Mouse (Mus musculus): ENCODE results near the gene Slc12a6.

The Slc12a6 gene

DNA sequence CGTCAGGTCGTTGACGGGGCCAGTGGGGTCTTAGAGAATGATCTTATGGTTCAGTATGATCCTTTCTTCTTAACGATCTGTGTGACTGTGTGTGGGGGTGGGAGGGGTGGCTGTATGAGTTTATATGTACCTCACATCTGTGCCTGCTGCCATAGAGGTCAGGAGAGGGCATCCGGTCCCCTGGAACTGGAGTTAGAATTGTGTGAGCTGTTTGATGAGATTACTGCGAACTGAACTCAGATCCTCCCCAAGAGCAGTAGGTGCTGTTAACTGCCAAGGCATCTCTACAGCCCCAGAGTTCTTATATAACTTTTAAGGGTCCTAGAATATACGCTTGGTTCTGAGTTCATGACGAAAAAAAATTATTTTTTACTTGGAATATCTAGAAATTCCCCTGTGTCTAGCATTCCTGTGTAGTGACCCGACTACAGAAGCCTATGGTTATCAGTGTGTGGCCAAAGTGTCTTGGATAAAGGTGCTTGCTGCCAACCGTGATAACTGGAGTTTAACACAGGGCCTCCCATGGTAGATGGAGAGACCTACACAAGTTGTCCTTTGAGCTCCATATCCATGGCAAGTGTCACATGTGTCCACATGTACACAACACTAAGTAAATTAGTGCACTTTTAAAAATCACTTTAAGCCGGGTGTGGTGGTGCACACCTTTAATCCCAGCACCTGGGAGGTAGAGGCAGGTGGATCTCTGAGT lies 62.6 kb downstream of the Slc12a6 start:
- DNase-seq (ENCODE audit: low spot score in 2 of 2), result no peak

DNA sequence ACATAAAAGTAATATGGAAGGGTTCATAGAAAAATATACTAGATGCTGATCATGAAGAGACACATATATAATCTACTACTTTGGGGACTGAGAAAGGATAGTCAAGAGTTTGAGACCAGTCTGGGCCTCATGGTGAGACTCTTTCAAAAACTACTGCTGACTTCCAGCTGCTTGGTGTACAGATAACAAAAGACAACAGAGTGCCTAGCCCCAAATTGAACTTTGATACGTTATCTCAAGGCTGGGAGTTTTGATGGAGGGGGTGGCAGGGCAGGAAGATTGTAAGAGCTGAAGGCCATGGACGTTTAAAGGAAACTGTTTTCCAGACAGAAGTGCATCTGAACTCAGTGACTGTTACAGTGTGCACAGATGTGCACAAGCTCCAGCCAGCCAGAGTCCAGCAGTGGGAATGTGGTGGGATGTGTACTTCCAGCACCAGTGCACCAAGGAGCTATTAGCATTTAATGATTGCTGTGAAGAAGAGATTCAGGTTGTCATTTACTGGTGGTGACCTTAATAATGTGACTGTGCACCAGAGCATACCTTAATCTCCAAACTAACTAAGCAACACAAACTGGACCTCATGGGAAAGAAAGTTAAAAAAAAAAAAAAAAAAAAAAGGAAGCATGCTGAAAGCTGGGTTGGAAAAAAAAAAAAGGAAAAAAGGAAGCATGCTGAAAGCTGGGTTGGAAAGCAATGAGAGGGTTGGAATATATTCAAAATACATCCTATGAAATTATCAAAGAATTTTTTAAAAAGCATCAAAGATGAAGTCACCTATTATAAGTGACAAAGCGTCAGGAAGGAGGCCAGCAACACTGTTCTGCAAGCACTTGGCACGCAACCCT lies 66.7 kb downstream of the Slc12a6 start:
- no peak for DNase-seq (ENCODE audit: low spot score in 2 of 2)

DNA sequence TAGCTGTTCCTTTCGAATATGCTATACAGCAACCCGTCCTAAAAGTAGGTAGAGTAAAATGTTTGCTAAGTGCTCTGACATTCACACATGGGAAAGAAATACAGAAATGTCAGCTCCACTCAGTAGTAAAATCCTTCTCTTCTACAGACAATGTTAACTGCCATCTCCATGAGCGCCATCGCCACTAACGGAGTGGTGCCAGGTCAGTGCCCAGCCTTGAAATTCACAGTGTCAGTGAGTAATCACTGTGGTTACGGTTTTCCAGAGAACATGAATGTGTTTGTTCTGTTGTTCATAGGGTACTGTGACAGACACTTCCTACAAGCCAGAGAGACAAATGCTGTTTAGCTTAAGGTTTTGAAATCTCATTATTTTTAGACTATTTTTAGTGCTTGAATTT lies 71.6 kb downstream of the Slc12a6 start:
- no peak for DNase-seq (ENCODE audit: low spot score in 2 of 2)

DNA sequence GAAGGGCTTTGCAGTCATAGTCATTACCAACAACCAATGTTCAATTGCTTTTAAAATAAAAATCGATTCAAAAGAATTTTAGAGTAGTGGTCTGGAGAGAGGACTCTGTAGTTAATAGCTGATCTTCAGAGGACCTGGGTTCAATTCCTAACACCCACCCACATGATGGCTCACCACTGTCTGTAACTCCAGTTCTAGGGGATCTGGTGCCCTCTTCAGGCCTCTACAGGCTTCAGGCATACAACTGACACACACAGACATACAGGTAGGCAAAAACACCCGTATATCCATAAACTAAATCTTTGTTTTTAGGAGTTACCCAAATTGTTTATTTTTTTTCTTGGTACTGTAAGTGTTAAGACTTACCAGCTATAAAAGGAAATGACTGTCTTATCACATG lies 74.1 kb downstream of the Slc12a6 start:
- DNase-seq (ENCODE audit: low spot score in 2 of 2), result no peak

DNA sequence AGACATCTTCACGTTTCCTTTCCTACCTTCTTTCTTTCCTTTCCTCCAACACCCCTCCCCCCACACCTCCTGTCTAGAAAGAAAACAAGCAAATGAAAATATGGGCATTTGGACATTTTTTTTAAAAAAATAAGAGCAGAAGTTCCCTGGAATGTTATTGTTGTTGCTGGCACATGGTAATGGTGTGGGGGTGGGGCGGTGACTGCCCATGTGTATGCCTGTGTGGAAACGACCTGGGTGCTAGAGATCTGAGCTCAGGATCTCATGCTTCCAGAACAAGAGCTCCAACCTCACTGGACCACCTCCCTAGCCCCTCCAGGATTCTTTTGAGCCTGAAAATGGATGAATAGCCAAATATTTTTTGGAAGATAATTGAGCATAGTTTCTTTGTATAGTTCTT lies 75.5 kb downstream of the Slc12a6 start:
- DNase-seq (ENCODE audit: low spot score in 2 of 2), result no peak

GRCm38 (mm10) chr2:112348246-112348645 lies 82.6 kb downstream of the Slc12a6 start:
- DNase-seq (ENCODE audit: low spot score in 2 of 2), result no peak

DNA sequence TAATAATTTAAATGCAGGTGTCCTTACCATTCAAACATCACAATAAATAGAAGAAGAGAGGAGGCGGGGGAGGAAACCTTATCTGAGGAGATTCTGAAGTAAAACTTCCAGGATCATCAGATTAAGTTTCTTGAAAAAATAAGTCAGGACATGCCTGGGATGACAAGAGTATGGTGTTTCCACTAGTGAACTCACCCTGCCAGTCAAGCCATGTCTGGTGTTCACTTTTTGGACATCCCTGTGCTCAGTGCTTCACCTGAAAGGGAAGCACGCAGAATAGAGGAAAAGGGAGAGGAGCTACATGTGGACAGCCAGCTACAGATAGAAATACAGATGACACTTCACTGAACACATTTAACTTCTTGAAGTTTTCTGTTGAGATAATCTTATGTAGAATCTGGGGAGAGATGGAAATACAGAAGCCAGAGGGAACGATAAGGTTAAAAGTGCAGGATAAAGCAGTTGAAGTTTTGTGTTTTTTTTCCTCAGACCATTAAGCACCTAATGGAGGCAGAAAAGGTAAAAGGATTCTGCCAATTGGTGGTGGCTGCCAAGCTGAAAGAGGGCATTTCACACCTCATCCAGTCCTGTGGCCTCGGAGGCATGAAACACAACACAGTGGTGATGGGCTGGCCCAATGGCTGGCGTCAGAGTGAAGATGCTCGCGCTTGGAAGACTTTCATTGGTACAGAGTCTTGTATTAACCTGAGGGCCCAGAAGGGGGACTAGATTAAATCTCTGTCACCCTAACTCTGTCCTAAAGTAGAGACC lies 88.2 kb downstream of the Slc12a6 start:
- DNase-seq (ENCODE audit: low spot score in 2 of 2), result no peak

GRCm38 (mm10) chr2:112359611-112360010 lies 94.0 kb downstream of the Slc12a6 start:
- DNase-seq (ENCODE audit: low spot score in 2 of 2), result no peak

GRCm38 (mm10) chr2:112360012-112360780 lies 94.6 kb downstream of the Slc12a6 start:
- DNase-seq (ENCODE audit: low spot score in 2 of 2), result no peak

DNA sequence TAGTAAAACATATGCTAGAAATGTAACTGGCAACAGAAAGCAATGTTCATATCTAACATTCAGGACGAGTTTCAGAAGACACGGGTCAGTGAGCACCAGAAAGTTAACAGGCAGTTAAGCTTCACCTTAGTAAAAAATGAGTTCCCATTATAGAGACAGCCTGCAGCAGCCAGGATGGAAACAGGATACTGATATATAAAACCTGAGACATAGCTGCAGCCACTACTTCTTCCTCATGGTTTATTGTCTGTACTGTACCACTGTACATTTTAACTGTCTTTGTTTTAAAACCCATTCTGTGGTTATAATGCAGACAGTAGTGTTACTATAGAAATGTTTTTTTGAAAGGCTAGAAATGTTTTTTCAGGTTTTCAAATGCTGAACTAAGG lies 95.2 kb downstream of the Slc12a6 start:
- no peak for DNase-seq (ENCODE audit: low spot score in 2 of 2)

- DNase-seq (ENCODE audit: low spot score in 2 of 2), result no peak
Measured at GRCm38 (mm10) chr2:112367222-112367621, 101.6 kb downstream of the Slc12a6 start.

DNA sequence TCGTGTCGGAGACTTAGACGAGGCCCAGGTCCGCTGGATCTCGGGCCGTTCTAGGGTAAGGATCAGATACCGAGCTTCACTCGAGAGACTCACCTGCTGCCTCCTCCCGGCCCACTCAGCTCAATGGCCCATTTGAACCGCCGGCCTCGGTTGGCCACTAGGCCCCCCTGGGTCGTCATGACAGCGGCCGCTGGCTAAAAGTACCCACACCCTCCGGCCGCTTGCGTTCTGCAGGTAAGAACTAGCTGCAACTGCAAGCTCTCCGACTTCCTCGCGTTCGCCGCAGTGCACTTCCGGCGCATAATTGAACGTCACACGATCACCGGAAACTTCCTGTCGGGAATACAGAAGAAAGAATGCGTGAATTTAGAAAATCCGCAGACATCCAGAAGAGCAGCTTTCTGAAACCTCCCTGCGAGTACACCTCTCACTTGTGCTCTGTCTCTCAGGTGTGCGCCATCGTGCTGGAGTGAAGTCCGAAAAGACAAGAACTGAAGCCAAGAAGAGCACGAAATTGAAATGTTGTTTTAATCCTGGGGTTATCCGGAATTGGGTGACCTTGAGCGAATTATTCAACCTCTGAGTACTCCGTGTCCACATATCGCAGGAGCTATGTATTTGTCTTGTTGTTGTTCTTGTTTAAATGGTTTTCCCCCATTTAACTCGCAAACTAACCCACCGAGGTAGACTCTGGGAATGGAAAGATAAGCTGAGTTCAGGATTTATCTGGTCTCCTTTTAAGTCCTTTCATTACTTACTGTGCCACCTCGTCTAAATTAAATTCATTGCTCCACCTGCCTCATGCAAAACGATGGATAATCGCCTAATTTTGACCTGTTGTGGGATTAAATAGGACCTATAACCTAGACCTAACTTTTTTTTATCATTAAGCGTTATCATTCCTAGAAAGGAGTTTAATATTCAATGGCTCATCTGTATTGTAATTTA lies 102.4 kb downstream of the Slc12a6 start, which contains the start of gene Emc4:
Gene Emc4, minus strand, starts transcription at position 302 of the 948 bp plus-strand sequence.
- DNase-seq (ENCODE audit: low spot score in 2 of 2), result peak; percentile 82 to 88

GRCm38 (mm10) chr2:112369941-112370340 lies 104.3 kb downstream of the Slc12a6 start:
- no peak for DNase-seq (ENCODE audit: low spot score in 2 of 2)

DNA sequence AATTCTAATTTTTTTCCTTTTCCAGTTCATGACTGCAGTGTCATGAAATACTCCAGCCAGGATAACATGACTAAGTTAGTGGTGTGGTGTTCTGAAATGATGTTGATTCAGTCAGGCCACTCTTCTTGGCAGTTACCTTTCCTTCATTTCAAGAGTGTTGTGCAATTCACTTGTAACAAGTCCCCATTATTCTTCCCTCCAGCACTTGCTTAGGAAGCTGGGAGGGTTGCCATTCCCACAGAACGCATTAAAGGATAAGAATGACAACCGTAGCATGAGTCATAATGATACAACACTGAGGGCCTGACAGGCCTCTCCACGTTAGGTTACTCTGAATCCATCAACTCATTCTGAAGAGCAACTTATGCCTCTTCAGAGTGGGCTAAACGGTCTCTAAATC lies 107.5 kb downstream of the Slc12a6 start:
- DNase-seq (ENCODE audit: low spot score in 2 of 2), result no peak

DNA sequence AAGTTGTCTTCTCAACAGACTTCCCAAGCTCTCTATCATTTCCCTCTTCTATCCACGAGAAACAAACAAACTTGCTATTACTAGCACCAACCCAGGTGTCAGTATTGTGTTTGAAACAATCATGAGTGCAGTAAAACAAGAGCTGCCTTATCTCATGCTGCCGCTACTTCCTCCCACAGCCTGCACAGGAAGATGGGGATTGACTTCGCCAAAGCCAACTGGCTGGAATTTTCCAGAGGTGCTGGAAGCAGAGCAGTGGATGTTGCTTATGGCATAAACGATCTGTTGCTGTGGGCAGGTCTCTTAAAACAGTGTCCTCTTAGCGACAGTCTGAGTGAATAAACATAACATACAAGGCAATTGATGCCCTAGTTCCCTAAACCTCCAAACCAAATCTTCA lies 109.0 kb downstream of the Slc12a6 start:
- no peak for DNase-seq (ENCODE audit: low spot score in 2 of 2)

DNA sequence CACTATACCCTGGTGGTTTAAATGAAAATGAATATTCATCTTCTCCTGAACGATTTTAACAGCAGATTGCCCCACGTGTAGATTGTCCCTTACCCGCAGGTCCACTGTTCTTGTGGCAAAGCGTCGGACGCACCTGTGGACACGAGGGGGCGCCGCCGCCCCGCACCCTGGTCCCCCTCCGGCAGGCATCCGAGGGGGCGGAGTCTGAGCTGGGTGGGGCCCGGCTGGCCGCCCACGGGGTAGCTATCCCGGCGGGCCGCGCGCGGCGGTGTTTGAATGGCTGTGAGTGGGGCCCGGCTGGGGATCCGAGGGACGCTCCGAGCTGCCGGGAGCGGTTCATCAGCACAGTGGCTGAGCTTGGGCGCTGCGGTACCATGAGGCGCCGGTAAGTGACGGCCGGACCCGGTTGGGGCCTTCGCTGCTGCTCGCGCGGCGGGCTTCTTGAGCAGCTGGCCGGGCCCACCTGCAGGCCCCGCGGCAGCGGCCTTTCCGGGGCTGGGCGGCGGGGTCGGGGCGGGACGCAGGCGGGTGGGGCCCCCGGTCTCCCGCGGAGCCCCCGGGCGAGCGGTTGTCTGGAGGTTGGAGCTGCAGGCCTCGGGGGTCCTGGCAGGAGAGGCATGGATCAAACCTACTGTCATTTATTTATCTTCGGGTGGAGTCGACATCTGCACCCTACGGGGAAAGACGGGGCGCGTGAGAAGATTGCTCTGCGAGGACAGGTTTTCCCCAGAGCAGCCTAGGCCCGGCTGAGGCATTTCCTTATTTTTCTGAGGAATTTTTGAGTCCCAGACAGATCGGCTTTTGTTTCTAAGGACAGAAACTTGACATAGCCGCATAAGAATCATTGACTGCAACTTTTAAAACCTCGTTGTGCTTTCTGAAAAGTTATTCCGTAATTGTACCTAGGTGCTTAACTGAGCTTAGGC lies 113.6 kb downstream of the Slc12a6 start, which contains the start of gene Katnbl1:
Gene Katnbl1, plus strand, starts transcription at position 239 of the 926 bp plus-strand sequence.
- peak; percentile 93 to 94 for DNase-seq (ENCODE audit: low spot score in 2 of 2)

DNA sequence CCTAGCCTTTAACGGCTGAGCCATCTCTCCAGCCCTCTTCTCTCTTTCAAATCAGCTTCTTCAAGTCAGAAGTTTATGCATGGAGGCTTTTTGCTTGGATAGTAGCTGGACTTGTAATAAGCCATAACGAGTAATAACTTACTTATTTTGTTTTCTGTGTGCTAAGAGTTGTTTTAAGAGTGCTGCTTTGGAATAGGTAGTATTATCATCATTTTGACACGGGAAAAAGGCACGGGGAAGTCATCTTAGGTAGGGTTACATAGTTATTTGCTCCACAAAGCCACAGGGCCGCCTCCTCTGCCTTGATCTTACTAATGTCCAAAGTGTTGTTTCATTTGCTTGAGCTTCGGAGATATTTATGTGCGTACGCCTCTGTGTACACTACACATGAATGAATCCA lies 114.5 kb downstream of the Slc12a6 start:
- DNase-seq (ENCODE audit: low spot score in 2 of 2), result no peak

DNA sequence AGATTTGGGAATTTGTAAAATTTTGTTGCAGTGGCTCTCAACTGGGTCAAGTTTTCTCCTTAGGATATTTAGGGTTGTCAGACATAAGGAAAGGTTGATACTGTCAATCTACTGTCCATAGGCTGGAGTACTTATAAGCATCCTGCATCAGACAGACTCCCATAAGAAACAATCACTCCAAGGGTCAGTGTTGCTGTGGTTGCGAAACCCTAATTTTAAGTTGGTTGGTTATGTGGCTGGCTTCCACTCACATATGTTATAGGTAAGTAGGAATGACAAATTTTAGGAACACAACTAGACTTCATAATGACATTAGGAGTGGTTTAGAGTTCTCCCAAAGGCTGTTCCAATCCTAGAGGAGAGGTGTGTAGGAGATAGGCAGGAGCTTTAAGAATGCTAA lies 115.6 kb downstream of the Slc12a6 start:
- DNase-seq (ENCODE audit: low spot score in 2 of 2), result no peak

- DNase-seq (ENCODE audit: low spot score in 2 of 2), result no peak
Measured at GRCm38 (mm10) chr2:112390843-112391242, 125.2 kb downstream of the Slc12a6 start.
